Mouse (Mus musculus) ES-E14 (cell line): Measurements from ENCODE around the gene Elf1. TPM values are rescaled to one million over a fixed set of nuclear protein-coding genes. Genes with fewer than 3 reads are reported as not detected.

ENCODE experiments used
- DNase-seq: peaks from one replicate; pipeline ENCODE4 v3.0.0-alpha.2; 2013; ENCODE audit warnings: low read depth, low spot score
- H3K27ac ChIP-seq: 2 replicates; pipeline ENCODE4 v1.5.1; 2012; ENCODE audit warnings: low read depth, mild to moderate bottlenecking, low read length, moderate library complexity, mixed read lengths; ENCODE audit not compliant: poor library complexity, insufficient read depth, severe bottlenecking
- H3K36me3 ChIP-seq: 2 replicates; pipeline ENCODE4 v1.6.1; 2012; ENCODE audit warnings: mild to moderate bottlenecking, low read length, moderate library complexity, mixed read lengths; ENCODE audit not compliant: control insufficient read depth, poor library complexity, insufficient read depth, severe bottlenecking
- H3K4me1 ChIP-seq, 2 experiments: fragments of 150-350 bp in 1 of 2; sonication (generic) in 1 of 2; 2 replicates each; pipeline ENCODE4 v1.6.1; 2012; ENCODE audit warnings: low read length in 2 of 2, mild to moderate bottlenecking in 1 of 2, mixed read lengths in 1 of 2; ENCODE audit not compliant: control insufficient read depth in 2 of 2, insufficient read depth in 2 of 2, poor library complexity in 1 of 2
- H3K4me3 ChIP-seq, 2 experiments: fragments of 150-350 bp in 1 of 2; sonication (generic) in 1 of 2; 2 replicates each; pipeline ENCODE4 v1.5.1; 2012; ENCODE audit warnings: low read length in 2 of 2, low read depth in 1 of 2, mild to moderate bottlenecking in 1 of 2, mixed read lengths in 1 of 2; ENCODE audit not compliant: insufficient read depth in 1 of 2, poor library complexity in 1 of 2, severe bottlenecking in 1 of 2
- H3K9ac ChIP-seq: 2 replicates; pipeline ENCODE4 v1.6.1; 2012; ENCODE audit warnings: low read depth, mild to moderate bottlenecking, low read length, mixed read lengths; ENCODE audit not compliant: poor library complexity, insufficient read depth, severe bottlenecking
- H3K9me3 ChIP-seq: fragments of 150-350 bp; sonication (generic); 2 replicates; pipeline ENCODE4 v1.6.1; 2012; ENCODE audit warnings: low read depth, mild to moderate bottlenecking, low read length; ENCODE audit not compliant: control insufficient read depth, insufficient read depth
- CHD2 ChIP-seq: IDR thresholded peaks from 2 replicates; pipeline ENCODE4 v1.6.1; 2014; ENCODE audit warnings: mild to moderate bottlenecking, low read depth, low read length, inconsistent platforms
- HCFC1 ChIP-seq: IDR thresholded peaks from 2 replicates; pipeline ENCODE4 v1.6.1; 2012; ENCODE audit warnings: low read length, inconsistent platforms, borderline replicate concordance; ENCODE audit not compliant: insufficient read depth
- MAFK ChIP-seq: IDR thresholded peaks from 2 replicates; pipeline ENCODE4 v1.6.1; 2014; ENCODE audit warnings: mild to moderate bottlenecking, low read depth, low read length, inconsistent platforms; ENCODE audit not compliant: insufficient read depth
- ZC3H11A ChIP-seq: IDR thresholded peaks from 2 replicates; pipeline ENCODE4 v1.6.1; 2012; ENCODE audit warnings: low read depth, mild to moderate bottlenecking, inconsistent platforms, low read length, borderline replicate concordance
- ZNF384 ChIP-seq: IDR thresholded peaks from 2 replicates; pipeline ENCODE4 v1.6.1; 2012; ENCODE audit warnings: low read depth, low read length, inconsistent platforms
- in situ Hi-C, 2 experiments: fragments of 600-800 bp; cut with MboI; formaldehyde crosslinking; loops; one replicate each; pipeline ENCODE4 v1.15.1; 2025; ENCODE audit warnings: low sequenced_read_pairs in 2 of 2, inconsistent platforms in 1 of 2; ENCODE audit not compliant: unreplicated experiment in 2 of 2
- total RNA-seq: library from RNA; depleted of rRNA; stranded (reverse); fragments of 300-350 nt; gene quantifications from 2 replicates; pipeline ENCODE4 v1.2.3, GENCODE M21; 2012

Gene Elf1
- total RNA-seq, 1 experiment: 4.4 TPM

- H3K4me3 ChIP-seq: peak within 1 kb of the TSS; percentile 77 to 91
- H3K36me3 ChIP-seq: peaks cover 3% of the 10 kb centered on the region; the same call in 1 of the 2 replicates
- H3K27ac ChIP-seq: peak within 1 kb of the TSS; percentile 90
- in situ Hi-C loops: no loop called here
- H3K9me3 ChIP-seq: no peaks in the 10 kb centered on the region
- H3K9ac ChIP-seq: peak within 1 kb of the TSS; percentile 94
- DNase-seq: peak; percentile 70
- TF ChIP-seq HCFC1: no peak
- TF ChIP-seq MAFK: peak; percentile 79
- peaks cover 5 to 12% of the 10 kb centered on the region in 2 experiments; a peak in 2 of 4 replicates for H3K4me1 ChIP-seq
These were observed 551 bp downstream of the Elf1 start, which contains the start of gene Wbp4 for GRCm38 (mm10) chr14:79481339-79482151. Gene Wbp4 (minus strand): TSS chr14:79481520.

- in situ Hi-C loops: no loop called here
- no peak for DNase-seq
These were observed 1.3 kb downstream of the Elf1 start for GRCm38 (mm10) chr14:79482251-79482661.

GRCm38 (mm10) chr14:79482747-79483355, 1.9 kb downstream of the Elf1 start:
- Histone ChIP-seq H3K9ac (no peak overlapping the region; the same call in 1 of the 2 replicates), H3K4me3 (peak overlapping the region; percentile 52 to 91), H3K9me3 (no peaks in the 10 kb centered on the region), H3K27ac (no peak overlapping the region), H3K36me3 (no peaks in the 10 kb centered on the region), H3K4me1 (peaks cover 7 to 12% of the 10 kb centered on the region in 2 experiments; a peak in 2 of 4 replicates)
- in situ Hi-C loops: no loop called here
- DNase-seq: no peak
- TF ChIP-seq MAFK (no peak), ZNF384 (no peak), ZC3H11A (no peak), CHD2 (no peak)

More at GRCm38 (mm10) chr14:79482251-79482661, 1.3 kb downstream of the Elf1 start:
- Histone ChIP-seq H3K4me1 (peaks cover 5 to 12% of the 10 kb centered on the region in 2 experiments; a peak in 2 of 4 replicates), H3K4me3 (peak overlapping the region; percentile 52 to 91), H3K9ac (peak overlapping the region; percentile 94), H3K27ac (peak overlapping the region; percentile 49; the same call in 1 of the 2 replicates), H3K9me3 (no peaks in the 10 kb centered on the region), H3K36me3 (no peaks in the 10 kb centered on the region)
- TF ChIP-seq ZNF384: peak; percentile 90
- no peak for TF ChIP-seq CHD2

- H3K9me3 ChIP-seq: no peaks in the 10 kb centered on the region
- TF ChIP-seq CHD2 (no peak), ZC3H11A (no peak), ZNF384 (no peak), HCFC1 (no peak), MAFK (no peak)
- no peak overlapping the region for H3K27ac ChIP-seq
- peaks cover 7 to 15% of the 10 kb centered on the region in 2 experiments; a peak in 2 of 4 replicates for H3K4me1 ChIP-seq
- H3K9ac ChIP-seq: 0 out of 2 replicates have a peak overlapping the region, but pooled peaks have one; percentile 11
- H3K4me3 ChIP-seq: no peak overlapping the region
- DNase-seq: no peak
- H3K36me3 ChIP-seq: no peaks in the 10 kb centered on the region
- in situ Hi-C loops: no loop called here
These were observed 2.7 kb downstream of the Elf1 start for GRCm38 (mm10) chr14:79483611-79484120.
